Mouse (Mus musculus) bone marrow macrophage, adult 2 months (primary cell): ENCODE data around the gene Ctbp1.

Experiments
- CTCF ChIP-seq: IDR thresholded peaks from 2 replicates; pipeline ENCODE4 v1.5.1; 2012; ENCODE audit warnings: low read depth, mild to moderate bottlenecking, low read length, moderate library complexity
- POLR2A ChIP-seq: IDR thresholded peaks from 2 replicates; pipeline ENCODE4 v1.6.1; 2012; ENCODE audit warnings: mild to moderate bottlenecking, low read depth, low read length, borderline replicate concordance

GRCm38 (mm10) chr5:33239111-33239714 lies 35.6 kb downstream of the Ctbp1 start:
- TF ChIP-seq CTCF (no peak), POLR2A (no peak)
